Mouse (Mus musculus) cerebellum, postnatal 14 days (tissue): ENCODE results near the gene Myl7.
"Not testable (repeated sequence)": the region's sequence is repeated elsewhere in the genome, so short reads cannot be mapped to it uniquely, and the experiment has no call there.

Source experiments
- DNase-seq, 2 experiments: peaks; one replicate each; pipeline ENCODE4 v3.0.0; 2021; ENCODE audit warnings: mixed read lengths in 2 of 2

Myl7 gene

DNA sequence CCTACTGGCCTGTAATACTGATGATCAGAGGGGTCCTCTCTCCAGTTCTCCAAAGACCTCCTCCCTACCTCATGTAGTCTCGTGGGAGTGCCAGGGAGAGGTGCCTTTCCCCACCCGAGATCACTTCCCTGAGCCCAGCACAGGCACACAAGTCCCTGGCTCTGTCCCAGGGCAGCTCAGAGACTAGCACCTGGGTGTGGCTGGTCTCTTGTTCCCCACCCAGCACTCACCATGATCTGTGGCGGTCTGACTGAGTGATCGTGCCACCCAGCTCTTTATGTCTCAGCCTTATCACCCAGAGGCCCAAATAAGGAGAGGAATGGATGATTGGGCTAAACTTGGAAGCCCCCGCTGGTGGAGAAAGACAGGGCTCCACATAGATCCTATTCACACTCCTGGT is at the start of gene Myl7:
TSS of gene Myl7 (minus strand) at position 252 of the 400 bp plus-strand sequence.
- DNase-seq: no peak

DNA sequence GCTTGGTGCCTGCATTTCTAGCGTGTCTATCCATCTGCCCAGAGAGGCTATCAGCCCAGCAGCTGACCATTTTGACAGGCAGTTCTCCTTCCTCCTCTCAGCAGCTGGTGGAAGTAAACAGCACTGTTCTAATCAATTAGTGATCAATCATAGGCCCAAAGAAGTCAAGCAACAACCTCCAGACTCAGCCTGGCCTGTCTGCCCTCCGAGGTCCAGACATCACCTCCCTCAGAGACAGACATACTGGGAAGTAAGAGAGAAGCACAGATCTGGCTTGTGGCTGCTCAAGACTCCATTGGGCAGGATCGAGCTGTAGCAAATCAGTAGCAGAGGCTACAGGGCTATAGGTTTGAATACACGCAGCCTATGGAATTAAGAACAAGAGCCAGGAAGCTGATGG is 49.2 kb upstream of the Myl7 start:
- no peak for DNase-seq

DNA sequence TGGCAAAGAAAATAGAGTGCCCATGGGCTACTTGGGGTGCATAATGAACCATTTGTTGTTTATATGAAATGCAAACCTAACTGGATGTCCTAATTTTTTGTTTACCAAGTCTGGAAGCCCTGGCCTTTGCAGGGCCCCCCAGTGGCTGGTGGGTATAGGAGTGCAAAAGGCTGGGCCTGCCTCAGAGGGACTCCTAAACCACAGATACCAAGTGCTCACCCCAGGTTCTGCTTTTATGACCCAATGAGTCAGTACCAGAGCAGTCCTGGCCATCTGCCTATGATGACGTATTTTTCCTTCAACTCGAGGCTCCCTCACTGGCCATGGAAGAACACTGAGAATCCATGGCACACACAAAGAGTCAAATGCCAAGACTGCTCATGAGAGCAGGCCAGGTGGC is 46.5 kb upstream of the Myl7 start:
- DNase-seq: no peak

DNA sequence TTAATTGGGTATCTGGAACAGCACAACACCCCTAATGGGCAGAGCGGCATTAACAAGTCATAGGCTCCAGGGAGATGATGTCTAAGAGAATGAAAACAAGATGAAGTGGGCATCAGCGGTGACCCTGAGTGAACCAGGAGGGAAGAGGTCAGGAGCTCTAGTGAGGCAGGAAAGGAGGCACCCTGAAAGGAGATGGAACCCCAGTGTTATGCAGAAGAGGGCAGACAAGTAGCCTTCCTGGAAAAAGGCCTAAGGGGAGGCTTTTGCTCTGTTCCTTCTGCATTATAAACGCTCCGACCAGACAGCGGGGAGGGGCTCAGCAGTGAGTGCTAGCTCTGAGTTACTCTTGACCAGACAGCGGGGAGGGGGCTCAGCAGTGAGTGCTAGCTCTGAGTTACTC is 44.4 kb upstream of the Myl7 start:
- no peak for DNase-seq

DNA sequence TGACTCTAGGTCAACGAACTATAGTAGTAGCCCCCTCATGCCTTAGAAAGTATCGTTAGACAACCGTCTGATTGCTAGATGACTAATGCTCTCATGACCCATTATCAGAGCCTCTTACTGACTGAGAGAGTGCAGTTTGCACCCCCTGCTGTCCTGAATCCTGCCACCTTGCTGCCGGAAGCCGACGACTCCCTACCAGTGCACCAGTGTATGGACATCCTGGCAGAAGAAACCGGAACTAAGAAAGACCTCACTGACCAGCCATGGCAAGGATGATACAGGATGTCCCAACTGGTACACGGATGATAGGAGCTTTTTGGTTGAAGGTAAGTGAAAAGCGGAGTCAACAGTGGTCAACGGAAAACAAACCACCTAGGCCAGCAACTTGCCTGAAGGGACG is 35.9 kb upstream of the Myl7 start:
- not testable (repeated sequence) for DNase-seq

DNA sequence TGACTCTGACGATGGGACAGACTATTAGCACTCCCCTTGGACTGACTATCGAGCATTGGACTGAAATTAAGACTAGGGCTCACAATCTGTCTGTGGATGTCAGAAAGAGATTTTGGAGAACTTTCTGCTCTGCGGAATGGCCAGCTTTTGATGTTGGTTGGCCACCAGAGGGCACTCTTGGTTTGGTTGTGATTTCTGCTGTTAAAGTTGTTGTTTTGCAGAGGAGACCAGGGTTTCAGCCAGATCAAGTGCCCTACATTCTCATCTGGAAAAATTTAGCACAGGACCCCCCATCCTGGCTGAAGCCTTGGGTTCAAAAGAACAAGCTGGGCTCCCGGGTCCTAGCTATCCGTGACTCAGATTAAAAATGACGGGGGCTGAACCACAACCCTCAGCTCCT is 33.4 kb upstream of the Myl7 start:
- DNase-seq: peak in 1 of 2 experiments; percentile 56

DNA sequence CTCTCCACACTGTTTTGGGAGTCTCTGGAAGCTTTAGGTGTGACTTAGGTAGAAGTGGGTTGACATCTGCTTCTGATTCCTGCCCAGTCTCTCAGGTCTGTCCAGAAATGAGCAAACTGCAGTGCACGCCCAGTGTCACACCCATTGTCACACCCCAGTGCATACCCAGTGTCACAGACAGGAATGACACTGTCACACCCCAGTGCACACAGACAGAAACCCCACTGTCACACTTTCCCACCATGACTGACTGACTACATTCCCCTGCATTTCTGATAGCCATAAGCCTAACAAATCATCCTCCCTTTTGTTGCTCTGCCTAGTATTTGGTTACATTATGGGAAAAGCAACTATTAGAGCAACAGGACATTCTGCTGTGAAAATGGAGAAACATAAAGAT is 32.0 kb upstream of the Myl7 start:
- no peak for DNase-seq

DNA sequence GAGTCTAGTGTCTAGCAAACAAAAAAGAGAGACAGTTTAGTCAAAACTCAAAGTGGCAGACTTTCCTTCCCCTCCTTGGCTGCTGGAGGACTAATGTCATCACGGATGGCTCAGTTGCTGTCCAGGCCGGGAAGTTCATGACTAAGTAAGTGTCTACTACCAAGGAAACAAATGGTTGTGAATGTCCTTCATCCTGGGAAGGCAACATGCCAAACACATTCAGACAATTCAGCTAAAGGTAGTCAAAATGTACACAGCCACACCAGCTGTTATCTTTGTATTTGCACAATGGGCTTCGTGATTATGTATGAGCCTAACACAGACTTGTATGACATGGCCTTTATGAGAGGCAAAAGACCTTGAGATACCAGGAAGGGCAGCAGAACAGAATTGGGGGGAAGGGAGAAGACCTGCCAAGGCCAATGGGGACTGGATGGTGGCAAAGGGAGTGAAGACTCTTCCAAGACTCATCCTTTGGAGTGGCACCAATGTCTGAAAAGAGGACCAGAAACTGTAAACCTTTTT is 28.2 kb upstream of the Myl7 start:
- DNase-seq: no peak

DNA sequence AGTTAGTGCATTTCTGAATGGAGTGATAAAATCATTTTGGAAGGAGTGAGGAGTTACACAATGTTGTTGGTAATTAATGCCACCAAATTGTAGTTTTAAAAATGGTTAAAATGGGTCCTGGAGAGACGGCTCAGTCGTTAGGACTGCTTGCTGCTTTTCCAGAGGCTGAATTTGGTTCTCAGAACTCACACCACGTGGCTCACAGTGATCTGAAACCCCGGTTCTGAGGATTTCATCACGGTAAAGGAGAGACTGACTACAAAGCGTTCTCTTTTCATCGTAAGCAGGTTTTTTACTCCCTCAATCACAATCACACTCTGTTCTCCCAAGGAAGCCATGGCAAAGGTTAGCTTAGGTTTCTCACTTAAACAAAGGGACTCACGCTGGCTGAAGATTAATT is 26.1 kb upstream of the Myl7 start:
- DNase-seq: no peak

DNA sequence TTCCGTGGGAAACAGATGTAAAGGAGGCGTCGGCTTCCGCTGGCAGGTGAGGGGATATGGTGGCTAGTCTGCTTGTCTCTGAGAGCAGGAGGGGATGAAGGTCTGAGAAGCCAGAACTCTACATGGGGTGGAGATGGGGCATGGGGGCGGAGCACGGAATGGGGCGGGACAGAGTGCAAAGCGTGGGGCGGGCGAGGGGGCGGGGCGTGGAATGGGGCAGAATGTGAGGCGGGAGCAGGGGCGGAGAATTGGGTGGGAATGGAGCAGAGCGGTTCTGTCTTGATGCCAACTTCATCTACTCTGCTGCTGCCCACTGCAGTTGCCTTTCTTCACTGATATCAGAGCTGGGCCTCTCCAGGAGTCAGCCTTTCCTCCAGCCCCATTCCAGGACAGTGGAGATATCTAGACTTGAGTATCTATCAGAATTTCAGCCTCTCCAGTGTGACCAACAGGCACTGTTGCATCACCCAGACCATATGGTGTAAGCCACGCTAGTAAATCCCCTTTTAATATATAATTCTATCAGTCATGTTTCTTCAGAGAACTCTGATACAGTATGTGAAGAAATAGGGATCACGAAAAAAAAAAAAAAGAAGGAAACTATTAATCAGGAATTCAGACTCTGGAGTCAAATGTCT is 21.9 kb upstream of the Myl7 start:
- no peak for DNase-seq

DNA sequence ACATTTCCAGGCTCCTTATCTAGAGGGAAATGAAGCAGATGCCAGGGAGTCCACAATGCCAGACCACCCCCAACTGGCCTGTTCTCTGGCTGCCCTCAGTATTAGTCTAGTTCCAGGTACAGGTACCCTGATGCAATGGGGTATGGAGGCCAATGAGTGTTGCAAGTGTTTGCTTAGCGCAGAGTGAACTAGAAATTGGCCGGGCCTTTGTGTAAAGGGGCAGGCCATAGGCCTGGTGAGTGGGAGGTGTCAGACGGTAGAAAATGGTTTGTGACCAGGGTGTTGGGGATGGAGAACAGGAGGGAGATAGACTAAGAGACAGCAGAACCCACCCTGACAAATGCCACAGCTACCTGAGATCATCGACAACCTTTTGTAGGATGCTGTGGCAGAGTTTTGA is 21.0 kb upstream of the Myl7 start:
- DNase-seq: no peak

DNA sequence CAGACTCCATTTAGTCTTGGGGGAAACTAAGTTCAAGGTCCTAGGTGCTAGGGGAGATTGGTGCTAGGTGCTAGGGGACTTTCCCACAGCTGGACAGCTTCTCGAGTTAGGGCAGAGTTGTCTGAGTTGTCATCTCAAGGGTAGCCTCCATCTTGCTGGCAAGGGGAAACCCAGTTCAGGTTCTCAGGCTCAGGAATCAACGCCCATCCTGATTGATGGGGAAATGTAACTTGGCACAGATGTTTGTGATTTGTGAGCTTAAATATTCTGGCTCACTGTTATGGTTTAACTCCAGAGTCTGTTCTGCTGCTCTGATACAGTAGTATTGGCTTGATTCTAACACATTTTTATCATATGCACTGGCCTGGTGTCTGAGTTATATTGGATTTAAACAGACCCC is 19.5 kb upstream of the Myl7 start:
- DNase-seq: no peak

DNA sequence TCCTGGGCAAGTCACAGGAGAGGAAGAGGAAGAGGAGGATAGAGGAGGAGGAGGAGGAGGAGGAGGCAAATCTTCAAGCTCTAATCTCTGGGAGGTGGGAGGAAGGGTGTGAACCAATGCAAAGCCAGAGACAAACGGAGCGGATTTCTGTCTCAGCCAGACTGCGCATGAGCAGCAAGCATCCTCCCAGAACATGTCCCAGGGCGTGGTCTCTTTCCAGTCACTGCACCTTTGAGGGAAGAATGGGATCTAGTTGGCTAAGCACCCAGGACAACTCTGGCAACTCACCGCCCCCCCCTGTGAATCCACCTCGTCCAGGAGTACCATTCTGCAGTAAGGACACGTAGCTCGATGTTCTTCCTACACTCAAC is 17.6 kb upstream of the Myl7 start:
- DNase-seq: peak; percentile 74 to 78

DNA sequence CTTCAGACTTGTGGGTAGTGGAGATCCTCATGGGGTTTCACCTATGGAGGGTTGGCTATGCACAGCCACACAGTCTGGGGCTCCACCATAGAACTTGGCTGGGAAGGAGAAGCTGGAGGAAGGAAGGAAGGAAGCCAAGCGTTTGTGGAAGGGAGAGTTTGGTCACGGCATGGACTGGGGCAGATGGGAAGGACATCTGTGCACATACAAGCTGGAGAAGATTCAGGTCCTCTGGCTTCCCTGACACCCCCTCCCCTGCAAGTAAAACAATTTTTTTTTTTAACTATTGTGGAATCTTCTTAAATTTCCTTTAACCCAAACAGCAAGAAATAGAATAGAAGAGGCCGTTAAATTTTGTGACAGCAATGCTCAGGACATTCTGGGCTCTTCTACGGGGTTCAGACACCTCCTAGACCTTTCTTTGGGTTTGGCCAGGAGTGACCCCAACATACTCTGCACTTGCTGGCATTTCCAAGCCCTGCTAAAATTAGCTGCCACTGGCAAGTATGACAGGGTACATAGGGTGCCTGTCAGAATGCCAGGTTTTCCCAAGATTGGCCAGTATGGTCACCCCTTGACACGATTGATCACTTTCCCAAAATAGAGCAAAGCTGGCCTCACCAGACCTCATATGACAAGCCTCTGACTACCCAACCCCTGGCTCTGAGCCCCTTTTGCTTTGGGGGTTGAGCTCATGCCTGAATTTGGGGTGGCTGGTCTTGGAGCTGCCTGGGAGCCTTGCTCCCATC is 17.0 kb upstream of the Myl7 start:
- DNase-seq: peak; percentile 84 to 86

DNA sequence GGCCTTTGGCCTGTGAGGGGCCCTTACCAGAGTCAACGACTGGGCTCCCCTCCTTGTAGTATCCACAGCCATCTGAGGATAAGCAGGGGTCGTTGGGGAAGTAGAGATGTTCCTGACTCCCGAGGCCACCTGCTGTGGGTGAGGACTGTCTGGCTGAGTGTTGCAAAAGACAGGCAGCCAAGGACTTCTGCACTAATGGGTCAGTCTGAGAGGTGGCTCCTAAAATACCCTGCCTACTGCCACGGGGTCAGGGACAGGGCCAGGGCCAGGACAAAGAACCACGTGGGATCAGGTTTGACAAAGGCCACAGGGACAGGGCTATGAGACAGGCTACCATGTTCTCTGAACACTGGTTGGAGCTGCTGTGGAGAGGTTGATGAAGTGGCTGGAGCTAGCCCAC is 16.4 kb upstream of the Myl7 start:
- DNase-seq: peak; percentile 19 to 24

DNA sequence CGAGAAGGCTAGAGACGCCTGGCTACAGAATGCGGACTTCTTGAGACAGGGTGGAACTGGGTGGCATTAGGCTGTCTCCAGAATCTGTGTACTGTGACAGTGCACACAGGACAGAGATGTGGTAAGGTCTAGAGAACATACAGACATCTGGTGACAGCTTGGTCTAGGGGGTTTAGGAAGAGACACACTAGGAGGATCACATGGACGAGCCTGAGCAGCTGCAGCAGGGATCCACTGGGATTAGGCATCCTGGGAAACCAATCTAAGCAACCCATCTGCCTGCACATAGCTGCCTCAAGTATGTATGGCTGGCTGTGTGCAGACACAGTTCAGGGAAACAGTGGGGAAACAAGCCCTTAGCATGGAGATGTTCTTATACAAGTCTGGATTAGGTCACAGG is 15.4 kb upstream of the Myl7 start:
- peak in 1 of 2 experiments; percentile 5 for DNase-seq

DNA sequence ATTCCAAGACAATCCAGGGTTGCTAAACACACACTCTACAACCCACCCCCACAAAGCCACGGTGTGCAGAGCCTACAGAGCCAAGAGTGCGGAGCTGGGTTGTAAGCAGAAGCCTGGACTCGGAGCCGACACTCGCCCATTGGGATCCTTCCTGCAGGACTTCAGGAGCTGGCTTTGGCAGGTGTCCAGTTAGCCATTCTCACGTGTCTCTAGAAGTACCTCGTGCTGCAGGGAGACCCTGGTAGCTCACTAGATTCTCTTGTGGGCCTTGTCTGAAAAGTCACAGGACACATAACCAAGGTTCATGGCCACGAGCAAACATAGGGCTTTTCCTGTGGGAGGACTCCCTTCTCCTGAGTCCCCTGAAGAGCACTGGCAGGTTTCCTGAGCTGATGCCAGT is 14.7 kb upstream of the Myl7 start:
- peak; percentile 58 to 67 for DNase-seq

DNA sequence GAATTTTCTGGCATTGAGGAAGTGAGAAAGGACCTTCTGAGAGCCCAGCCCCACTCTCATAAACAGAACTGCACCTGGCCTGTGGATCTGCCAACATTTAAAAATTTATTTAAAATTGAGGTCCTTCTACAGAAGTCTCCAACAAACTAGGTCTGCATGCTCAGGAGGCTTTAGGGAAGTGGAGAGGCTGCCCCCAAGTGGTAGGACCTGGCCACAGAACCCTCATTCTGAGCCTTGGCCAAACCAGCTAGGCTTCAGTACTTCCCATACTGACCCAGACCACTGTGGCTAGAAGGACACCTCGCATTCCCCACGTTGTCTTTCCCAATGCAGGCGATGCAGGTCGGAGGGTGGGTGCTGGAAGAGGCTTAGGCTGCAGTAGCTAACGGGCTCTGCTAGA is 14.1 kb upstream of the Myl7 start:
- peak; percentile 86 to 89 for DNase-seq

DNA sequence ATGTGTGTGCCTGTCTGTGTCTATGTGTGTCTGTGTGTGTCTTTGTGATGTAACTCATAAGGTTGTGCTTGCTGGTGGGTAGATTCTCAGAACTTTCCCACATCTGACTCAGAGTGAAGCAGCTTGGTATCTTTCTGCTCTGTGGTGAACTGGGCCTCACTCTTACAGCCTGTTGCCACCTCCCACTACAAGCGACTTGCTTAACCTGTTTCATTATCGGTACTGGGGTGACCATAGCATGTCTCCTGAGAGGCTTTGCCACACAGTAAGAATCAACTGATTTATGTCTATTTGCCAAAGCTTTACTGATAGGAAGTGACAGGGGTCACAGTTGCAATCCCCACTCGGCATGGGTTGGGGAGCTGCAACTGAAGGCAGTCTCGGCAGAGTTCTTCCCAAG is 10.1 kb upstream of the Myl7 start:
- DNase-seq: no peak

DNA sequence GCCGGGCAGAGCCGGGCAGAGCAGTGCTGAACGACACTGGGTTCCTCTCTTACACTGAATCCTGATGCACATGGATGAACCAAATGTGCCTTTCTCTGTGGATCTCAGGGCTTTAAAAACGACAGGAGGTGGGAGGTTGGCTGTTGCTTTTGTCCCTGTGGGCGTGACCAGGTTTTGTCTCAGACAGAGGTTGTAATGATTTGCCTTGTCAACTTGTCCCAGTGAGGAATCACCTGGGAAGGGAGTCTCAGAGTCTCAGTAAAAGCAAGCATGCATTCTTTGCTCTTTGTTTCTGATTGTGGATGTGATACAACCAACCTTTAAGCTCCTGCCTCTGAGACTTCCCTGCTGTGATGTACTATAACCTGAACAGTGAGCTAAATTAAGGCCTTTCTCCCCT is 8.5 kb upstream of the Myl7 start:
- no peak for DNase-seq

DNA sequence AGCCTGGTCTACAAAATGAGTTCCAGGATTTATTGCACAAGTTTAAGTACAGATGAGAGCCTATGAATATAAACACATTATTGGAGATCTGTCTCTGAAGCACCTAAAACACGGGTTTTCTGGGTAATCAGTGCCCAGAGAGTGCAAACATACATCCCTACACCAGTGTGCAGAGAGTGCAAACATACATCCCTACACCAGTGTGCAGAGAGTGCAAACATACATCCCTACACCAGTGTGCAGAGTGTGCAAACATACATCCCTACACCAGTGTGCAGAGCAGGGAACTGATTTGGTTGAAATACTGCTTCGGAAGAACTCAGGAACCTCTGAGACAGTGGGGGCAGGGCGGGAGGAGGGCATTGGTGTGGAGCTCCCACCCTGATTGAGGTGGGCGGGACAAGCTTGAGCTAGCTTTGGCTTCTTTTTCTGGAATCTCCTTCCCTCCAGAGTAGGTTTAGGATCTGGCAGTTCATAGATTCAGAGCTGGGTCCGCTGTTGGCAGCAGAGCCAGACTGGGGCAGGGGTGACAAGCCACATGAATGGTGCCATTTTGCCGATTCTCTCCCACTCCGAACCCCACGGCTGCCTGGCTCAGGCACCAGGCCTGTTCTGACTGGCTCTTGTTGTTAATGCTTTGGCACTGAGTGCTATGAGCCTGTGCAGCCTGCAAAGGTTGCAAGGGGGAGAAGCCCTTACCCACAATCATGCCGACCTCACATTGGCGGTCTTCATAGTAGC is 7.4 kb upstream of the Myl7 start:
- DNase-seq: peak; percentile 12 to 19

DNA sequence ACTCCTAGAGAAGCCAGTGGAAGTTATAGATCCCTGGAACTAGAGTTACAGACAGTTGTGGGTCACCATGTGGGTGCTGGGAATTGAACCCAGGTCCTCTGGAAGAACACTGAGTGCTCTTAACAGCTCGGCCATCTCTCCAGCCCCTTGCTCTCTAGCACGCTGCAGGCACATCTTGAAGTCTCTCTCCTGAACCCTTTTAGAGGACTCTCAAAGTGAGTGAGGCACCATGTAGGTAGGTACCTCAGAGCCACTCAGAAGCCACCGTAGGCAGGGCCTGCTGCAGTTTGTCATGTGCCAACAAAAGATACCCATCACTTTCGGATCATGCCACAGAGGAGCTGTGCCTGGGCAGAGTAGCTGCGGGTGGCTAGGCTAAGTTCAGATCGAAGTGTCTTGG is 6.3 kb upstream of the Myl7 start:
- no peak for DNase-seq

DNA sequence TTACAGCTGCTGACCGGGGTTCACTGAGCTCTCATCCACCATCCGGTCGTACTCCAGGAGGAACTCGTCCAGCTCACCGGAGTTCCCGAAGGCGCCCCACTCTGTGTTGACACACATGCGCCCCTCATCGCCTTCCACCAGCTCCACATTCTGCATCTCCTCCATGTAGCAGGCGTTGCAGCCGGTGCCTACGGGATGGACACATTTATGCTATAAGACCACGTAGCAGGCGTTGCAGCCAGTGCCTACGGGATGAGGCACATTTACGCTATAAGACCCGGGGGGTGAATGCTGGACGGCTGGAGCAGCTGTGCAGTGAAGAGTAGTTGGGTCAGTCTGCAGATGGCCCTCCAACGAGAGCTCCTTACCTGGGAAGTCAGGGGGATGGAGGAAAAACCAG is 5.8 kb upstream of the Myl7 start:
- peak; percentile 3 to 11 for DNase-seq

DNA sequence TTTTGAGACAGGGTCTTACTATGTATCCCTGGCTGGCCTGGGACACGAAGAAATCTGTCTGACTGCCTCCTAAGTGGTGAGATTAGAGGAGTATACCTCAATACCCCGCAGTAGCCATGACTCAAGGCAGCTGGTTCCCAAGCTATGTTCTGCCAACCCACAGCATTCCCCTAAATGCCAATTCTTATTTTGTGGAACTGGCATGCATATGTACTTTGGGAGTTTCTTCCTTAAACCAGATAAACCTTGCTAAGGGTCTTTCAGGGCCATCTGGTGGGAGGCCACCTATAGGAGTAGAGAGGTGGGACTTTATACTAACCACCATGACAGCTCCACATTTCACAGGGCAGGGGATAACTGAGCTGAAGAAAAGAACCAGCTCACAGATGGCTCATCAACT is 5.3 kb upstream of the Myl7 start:
- DNase-seq: no peak
